Mouse (Mus musculus) G1E (cell line): ENCODE measurements around the gene Lbhd1. TPM values are rescaled to one million over a fixed set of nuclear protein-coding genes. Genes with fewer than 3 reads are reported as not detected.
A peak's percentile ranks its signal among the peaks of the same experiment; 100 is the strongest.
"Not testable (repeated sequence)": the region's sequence is repeated elsewhere in the genome, so short reads cannot be mapped to it uniquely, and the experiment has no call there.

Source experiments
- ATAC-seq: 2 replicates; pipeline ENCODE4 v1.8.0; 2016; ENCODE audit warnings: mild to moderate bottlenecking; ENCODE audit not compliant: insufficient number of reproducible peaks, poor library complexity, low FRiP score, severe bottlenecking; ENCODE audit errors: extremely low read depth
- DNase-seq: peaks from one replicate; pipeline ENCODE4 v3.0.0; 2012; ENCODE audit warnings: low spot score
- H3K27me3 ChIP-seq: 2 replicates; pipeline ENCODE4 v1.6.1; 2012; ENCODE audit warnings: mild to moderate bottlenecking, low read length, inconsistent platforms; ENCODE audit not compliant: insufficient read depth
- H3K36me3 ChIP-seq: replicated peaks from 2 replicates; pipeline ENCODE3; 2012; ENCODE audit warnings: mild to moderate bottlenecking, inconsistent platforms
- H3K4me1 ChIP-seq: 2 replicates; pipeline ENCODE4 v1.6.1; 2012; ENCODE audit warnings: low read depth, low read length, inconsistent platforms, mixed read lengths; ENCODE audit not compliant: insufficient read depth
- H3K4me3 ChIP-seq: 2 replicates; pipeline ENCODE4 v1.5.1; 2012; ENCODE audit warnings: low read depth, mild to moderate bottlenecking, inconsistent platforms, low read length, moderate library complexity, mixed read lengths
- H3K9me3 ChIP-seq: replicated peaks from 2 replicates; pipeline ENCODE4 v1.6.1; 2012; ENCODE audit warnings: inconsistent platforms
- CTCF ChIP-seq: IDR thresholded peaks from 2 replicates; pipeline ENCODE4 v1.5.1; 2012; ENCODE audit warnings: low read depth, low read length, inconsistent platforms, mixed read lengths
- GATA1 ChIP-seq: IDR thresholded peaks from 2 replicates; pipeline ENCODE4 v1.6.1; 2012; ENCODE audit warnings: borderline replicate concordance, low read length, inconsistent platforms, mixed read lengths
- GATA2 ChIP-seq: IDR thresholded peaks from 2 replicates; pipeline ENCODE4 v1.6.1; 2012; ENCODE audit warnings: low read depth, low read length, inconsistent platforms, borderline replicate concordance
- POLR2AphosphoS5 ChIP-seq: IDR thresholded peaks from 2 replicates; pipeline ENCODE4 v1.6.1; 2012; ENCODE audit warnings: low read depth, low read length, inconsistent platforms; ENCODE audit not compliant: insufficient replicate concordance
- TAL1 ChIP-seq: conservative IDR thresholded peaks from 2 replicates; pipeline ENCODE4 v1.6.1; 2012; ENCODE audit warnings: low read depth, low read length, inconsistent platforms, mixed read lengths
- polyA plus RNA-seq: library from polyadenylated mRNA; stranded (reverse); fragments of >175 nt; gene quantifications from 2 replicates; pipeline ENCODE4 v1.2.3, GENCODE M21; 2012
- total RNA-seq, 2 experiments: library from RNA; stranded (forward) in 1 of 2; stranded (reverse) in 1 of 2; fragments of 200-1000 nt in 1 of 2; fragments of >200 nt in 1 of 2; fragmentation: Nextera tagmentation in 1 of 2; gene quantifications; 2 replicates each; pipeline ENCODE4 v1.2.3; 2014 to 2017

The Lbhd1 gene
- total and polyA plus RNA-seq, 3 experiments: 0.67 to 18.1 (median 11.4) TPM

- Histone ChIP-seq H3K36me3 (peaks cover 20% of the 10 kb centered on the region), H3K4me1 (0 out of 2 replicates have a peak, but pooled peaks cover 3% of the 10 kb centered on the region), H3K9me3 (no peaks in the 10 kb centered on the region), H3K27me3 (peaks cover 12% of the 10 kb centered on the region), H3K4me3 (no peak overlapping the region)
- DNase-seq (no peak), ATAC-seq (no peak)
- TF ChIP-seq TAL1 (no peak), GATA2 (no peak), POLR2AphosphoS5 (no peak), CTCF (no peak), GATA1 (no peak)
Measured at GRCm38 (mm10) chr19:8852236-8852928, 31.1 kb upstream of the Lbhd1 start.

GRCm38 (mm10) chr19:8853117-8853516, 30.4 kb upstream of the Lbhd1 start:
- 0 out of 2 replicates have a peak, but pooled peaks cover 3% of the 10 kb centered on the region for H3K4me1 ChIP-seq
- H3K27me3 ChIP-seq: peaks cover 12% of the 10 kb centered on the region
- DNase-seq (no peak), ATAC-seq (no peak)
- no peak for TF ChIP-seq GATA2
- no peak for TF ChIP-seq CTCF
- H3K36me3 ChIP-seq: peaks cover 13% of the 10 kb centered on the region
- no peaks in the 10 kb centered on the region for H3K9me3 ChIP-seq
- no peak overlapping the region for H3K4me3 ChIP-seq

GRCm38 (mm10) chr19:8857689-8858088, 25.8 kb upstream of the Lbhd1 start:
- no peaks in the 10 kb centered on the region for H3K9me3 ChIP-seq
- TF ChIP-seq GATA2 (no peak), CTCF (peak; percentile 28; the same call in 1 of the 2 replicates)
- H3K4me3 ChIP-seq: no peak overlapping the region
- peaks cover 3% of the 10 kb centered on the region for H3K27me3 ChIP-seq
- ATAC-seq (no peak), DNase-seq (no peak)
- no peaks in the 10 kb centered on the region for H3K36me3 ChIP-seq
- no peaks in the 10 kb centered on the region for H3K4me1 ChIP-seq

- H3K9me3 ChIP-seq: no peaks in the 10 kb centered on the region
- no peaks in the 10 kb centered on the region for H3K36me3 ChIP-seq
- peaks cover 3% of the 10 kb centered on the region for H3K27me3 ChIP-seq
- no peaks in the 10 kb centered on the region for H3K4me1 ChIP-seq
- TF ChIP-seq POLR2AphosphoS5 (no peak), GATA2 (no peak), TAL1 (no peak), GATA1 (no peak), CTCF (no peak; the same call in 1 of the 2 replicates)
- DNase-seq (no peak), ATAC-seq (no peak)
- H3K4me3 ChIP-seq: no peak overlapping the region
Measured at GRCm38 (mm10) chr19:8859018-8859417, 24.5 kb upstream of the Lbhd1 start.

GRCm38 (mm10) chr19:8864265-8864664, 19.3 kb upstream of the Lbhd1 start:
- DNase-seq (no peak), ATAC-seq (no peak)
- TF ChIP-seq POLR2AphosphoS5: no peak
- Histone ChIP-seq H3K4me3 (no peak overlapping the region), H3K4me1 (peaks cover 4% of the 10 kb centered on the region; the same call in 1 of the 2 replicates), H3K27me3 (no peaks in the 10 kb centered on the region), H3K9me3 (no peaks in the 10 kb centered on the region), H3K36me3 (no peaks in the 10 kb centered on the region)

DNA sequence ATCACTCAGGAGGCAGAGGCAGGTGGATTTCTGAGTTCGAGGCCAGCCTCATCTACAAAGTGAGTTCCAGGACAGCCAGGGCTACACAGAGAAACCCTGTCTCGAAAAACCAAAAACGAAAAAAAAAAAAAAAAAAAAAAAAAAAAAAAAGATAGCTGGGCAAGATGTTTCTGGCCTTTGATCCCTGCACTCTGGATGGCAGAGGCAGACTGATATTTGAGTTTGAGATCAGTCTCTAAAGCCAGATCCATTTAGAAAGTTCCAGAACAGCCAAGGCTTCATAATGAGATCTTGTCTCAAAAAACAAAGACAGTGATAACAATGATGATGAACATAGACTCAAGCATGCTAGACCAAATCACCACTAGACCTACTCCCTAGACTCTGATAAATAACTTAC, 13.2 kb upstream of the Lbhd1 start:
- not testable (repeated sequence) for H3K27me3 ChIP-seq, DNase-seq, H3K4me3 ChIP-seq, H3K9me3 ChIP-seq, ATAC-seq
- Histone ChIP-seq H3K4me1 (peaks cover 41% of the 10 kb centered on the region), H3K36me3 (peaks cover 31% of the 10 kb centered on the region)

DNA sequence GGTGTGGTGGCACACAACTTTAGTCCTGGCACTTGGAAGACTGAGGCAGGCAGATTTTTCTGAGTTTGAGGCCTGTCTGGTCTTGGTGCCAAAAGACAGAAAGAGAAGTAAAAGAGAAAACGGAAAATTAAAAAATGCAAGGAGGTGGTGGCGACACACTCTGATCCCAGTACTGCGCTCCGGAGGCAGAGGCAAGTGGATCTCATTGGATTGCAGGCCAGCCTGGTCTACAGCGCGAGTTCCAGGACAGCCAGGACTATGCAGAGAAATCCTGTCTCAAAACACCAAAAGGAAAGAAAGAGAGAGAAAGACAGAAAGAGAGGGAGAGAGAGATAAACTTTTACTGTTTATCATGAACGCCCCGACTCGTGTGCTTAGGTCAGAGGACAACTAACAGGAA, 12.7 kb upstream of the Lbhd1 start:
- no peak for DNase-seq
- TF ChIP-seq CTCF: no peak
- no peak for TF ChIP-seq POLR2AphosphoS5
- TF ChIP-seq GATA2: no peak
- TF ChIP-seq GATA1: no peak
- no peak for TF ChIP-seq TAL1
- Histone ChIP-seq H3K36me3 (peaks cover 35% of the 10 kb centered on the region), H3K9me3 (no peaks in the 10 kb centered on the region), H3K4me1 (peaks cover 41% of the 10 kb centered on the region), H3K27me3 (no peaks in the 10 kb centered on the region), H3K4me3 (peak overlapping the region; percentile 99)
- no peak for ATAC-seq
